Mouse (Mus musculus): ENCODE measurements at regions not wholly inside any gene's neighbourhood (a gene's known extent, or its start where the extent isn't known, plus 50 kb on each side); places are given as distances from the start of the nearest gene placed in this dataset.
"Not testable (repeated sequence)": the region's sequence is repeated elsewhere in the genome, so short reads cannot be mapped to it uniquely, and the experiment has no call there.

- DNase-seq (ENCODE audit: extremely low read depth, low read depth, low spot score) = no peak
Observed at GRCm38 (mm10) chr9:15420677-15421076, 63.1 kb upstream of the Cep295 start.

GRCm38 (mm10) chr9:15421864-15422263 lies 64.3 kb upstream of the Cep295 start:
- DNase-seq (ENCODE audit: extremely low read depth, low read depth, low spot score) = no peak

- not testable (repeated sequence) for DNase-seq (ENCODE audit: extremely low read depth, low read depth, low spot score)
Observed at GRCm38 (mm10) chr9:15434279-15434678, 59.0 kb upstream of the Smco4 start.

GRCm38 (mm10) chr9:15439319-15439980 lies 53.8 kb upstream of the Smco4 start:
- DNase-seq (ENCODE audit: extremely low read depth, low read depth, low spot score) = peak; percentile 51

- no peak for DNase-seq (ENCODE audit: extremely low read depth, low read depth, low spot score)
Observed at GRCm38 (mm10) chr9:15442131-15442530, 51.1 kb upstream of the Smco4 start.

Measured in fat pad, adult 2 months (tissue).